Mouse (Mus musculus) lung, postnatal 10 days (tissue): ENCODE measurements around the gene Golm1.
A peak's percentile ranks its signal among the peaks of the same experiment; 100 is the strongest.

ENCODE experiments used
- DNase-seq: peaks from one replicate; pipeline ENCODE4 v3.0.0; 2021

Gene Golm1

DNA sequence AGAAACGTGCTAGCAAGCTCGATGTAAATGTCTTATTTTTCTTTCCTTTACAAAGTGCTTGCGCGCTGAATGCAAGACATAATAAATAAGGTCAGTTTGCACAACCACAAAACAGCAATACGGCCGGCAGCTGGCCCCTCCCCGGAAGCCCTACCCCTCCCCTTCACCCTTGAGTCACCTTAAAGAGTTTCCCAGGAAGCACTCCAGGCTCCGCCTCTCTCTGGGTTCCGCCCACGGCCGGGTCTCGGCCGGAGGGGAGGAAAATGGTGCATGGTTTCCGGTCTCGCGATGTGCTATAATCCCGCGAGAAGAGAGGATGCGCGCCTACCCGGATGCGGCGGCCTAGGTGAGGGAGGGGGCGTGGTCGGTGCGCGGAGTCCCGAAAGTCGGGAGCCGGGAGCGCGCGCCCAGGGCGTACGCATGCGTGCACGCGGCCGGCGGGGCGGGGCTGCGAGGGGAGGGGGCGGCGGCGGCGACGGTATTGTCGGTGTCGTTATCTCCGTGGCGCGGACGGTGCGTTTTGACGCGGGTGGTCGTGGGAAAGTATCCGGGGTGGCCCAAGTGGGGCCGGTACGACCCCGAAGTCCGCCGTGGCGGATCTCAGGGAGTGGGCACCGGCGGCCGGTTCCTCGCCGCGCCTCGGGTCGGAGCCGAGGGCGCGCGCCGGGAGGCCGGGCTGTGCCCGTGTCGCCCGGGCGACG, 90.5 kb downstream of the Golm1 start, which contains the start of the genes Agtpbp1 and Naa35:
Gene Agtpbp1, minus strand, starts transcription at position 281 of the 701 bp plus-strand sequence.
Gene Naa35, plus strand, starts transcription at position 313 of the 701 bp plus-strand sequence.
- DNase-seq: peak; percentile 100
